Mouse (Mus musculus) urinary bladder, adult 2 months (tissue): ENCODE data around the gene Vwa7. TPM values are rescaled to one million over a fixed set of nuclear protein-coding genes. Genes with fewer than 3 reads are reported as not detected.

Experiments
- DNase-seq: peaks from one replicate; pipeline ENCODE4 v3.0.0; 2022; ENCODE audit warnings: low spot score
- polyA plus RNA-seq: library from polyadenylated mRNA; depleted of rRNA; stranded (reverse); fragments of >200 nt; gene quantifications from 2 replicates; pipeline ENCODE4 v1.2.3, GENCODE M21; 2012

The Vwa7 gene
- polyA plus RNA-seq, 1 experiment: 6.1 TPM

- DNase-seq: no peak
These were observed 29.7 kb downstream of the Vwa7 start for GRCm38 (mm10) chr17:35045807-35046680.

- peak; percentile 79 for DNase-seq
These were observed 30.5 kb downstream of the Vwa7 start, which contains the start of gene Msh5 for GRCm38 (mm10) chr17:35046681-35047455. Gene Msh5, minus strand, starts transcription at chr17:35046745.

- no peak for DNase-seq
These were observed 31.3 kb downstream of the Vwa7 start for GRCm38 (mm10) chr17:35047688-35048087.

- DNase-seq: no peak
These were observed 32.0 kb downstream of the Vwa7 start for GRCm38 (mm10) chr17:35048149-35048931.

- no peak for DNase-seq
These were observed 32.6 kb downstream of the Vwa7 start for GRCm38 (mm10) chr17:35048932-35049440.

GRCm38 (mm10) chr17:35049561-35050016 lies 33.2 kb downstream of the Vwa7 start, which contains the start of gene Clic1:
Gene Clic1, plus strand, starts transcription at chr17:35049966.
- no peak for DNase-seq

DNA sequence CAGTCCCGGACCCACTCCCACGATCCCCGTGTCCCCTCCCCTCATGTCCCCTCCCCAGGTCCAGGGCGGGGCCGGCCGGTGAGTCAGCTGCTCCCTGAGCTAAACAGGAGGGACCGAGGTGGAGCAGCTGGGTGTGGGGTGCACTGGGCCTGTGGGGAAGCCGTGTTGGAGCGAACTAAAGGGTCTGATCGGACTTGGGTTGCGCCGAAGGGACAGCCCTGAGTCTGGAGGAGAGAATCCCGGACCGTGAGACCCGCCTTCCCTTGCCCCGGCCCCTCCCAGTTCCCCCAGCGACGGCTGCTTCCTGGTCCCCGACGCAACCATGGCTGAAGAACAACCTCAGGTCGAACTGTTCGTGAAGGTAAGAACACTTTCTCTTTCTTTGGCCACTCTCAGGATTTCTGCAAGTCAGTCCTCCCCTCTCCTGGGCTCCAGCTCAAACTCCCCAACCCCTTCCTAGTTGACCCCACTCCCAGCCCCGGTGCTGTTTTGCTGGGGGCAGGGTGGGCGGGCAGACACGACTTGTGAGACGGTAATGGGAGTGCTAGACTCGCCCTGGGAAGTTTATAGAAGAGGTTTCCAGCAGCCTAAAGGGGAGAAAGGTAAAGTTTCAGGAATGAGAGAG lies 33.9 kb downstream of the Vwa7 start:
- peak; percentile 63 for DNase-seq

GRCm38 (mm10) chr17:35051156-35052086 lies 35.0 kb downstream of the Vwa7 start:
- no peak for DNase-seq

DNA sequence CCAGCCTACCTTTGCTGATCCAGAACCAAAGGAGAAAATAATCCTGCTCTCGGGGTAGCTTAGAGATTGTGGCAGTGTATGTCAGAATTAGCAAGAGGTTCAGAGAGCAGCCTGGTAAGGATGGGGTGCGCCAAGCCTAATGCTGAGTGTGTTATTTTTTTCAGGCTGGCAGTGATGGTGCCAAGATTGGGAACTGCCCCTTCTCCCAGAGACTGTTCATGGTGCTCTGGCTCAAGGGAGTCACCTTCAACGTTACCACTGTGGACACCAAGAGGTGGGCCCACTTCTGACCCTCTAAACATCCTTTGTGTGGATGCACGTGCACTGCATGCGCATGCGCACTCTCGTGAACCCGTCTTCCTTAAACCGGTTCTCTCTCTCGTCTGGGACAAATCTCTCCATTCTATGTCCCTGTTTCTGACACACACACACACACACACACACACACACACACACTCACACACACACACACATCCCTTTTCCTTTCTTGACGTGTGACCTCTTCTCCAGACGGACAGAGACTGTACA lies 36.0 kb downstream of the Vwa7 start:
- no peak for DNase-seq

- DNase-seq: no peak
These were observed 39.5 kb downstream of the Vwa7 start for GRCm38 (mm10) chr17:35055691-35056495.

DNA sequence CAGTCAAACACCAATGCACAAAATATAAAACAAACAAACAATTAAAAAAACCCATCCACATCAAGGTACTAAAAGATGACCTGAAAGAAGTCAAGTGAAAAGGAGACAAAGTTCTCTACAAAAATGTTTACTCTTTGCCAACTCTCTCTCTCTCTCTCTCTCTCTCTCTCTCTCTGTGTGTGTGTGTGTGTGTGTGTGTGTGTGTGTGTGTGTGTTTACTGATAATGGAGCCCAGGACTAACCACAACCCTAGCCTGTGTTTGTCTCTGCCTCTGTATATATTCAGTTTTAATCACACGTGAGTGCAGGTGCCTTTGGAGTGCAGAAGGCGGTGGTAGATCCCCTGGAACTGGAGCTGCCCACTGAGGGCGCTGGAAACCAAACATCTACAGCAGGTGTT lies 40.7 kb downstream of the Vwa7 start:
- no peak for DNase-seq

DNA sequence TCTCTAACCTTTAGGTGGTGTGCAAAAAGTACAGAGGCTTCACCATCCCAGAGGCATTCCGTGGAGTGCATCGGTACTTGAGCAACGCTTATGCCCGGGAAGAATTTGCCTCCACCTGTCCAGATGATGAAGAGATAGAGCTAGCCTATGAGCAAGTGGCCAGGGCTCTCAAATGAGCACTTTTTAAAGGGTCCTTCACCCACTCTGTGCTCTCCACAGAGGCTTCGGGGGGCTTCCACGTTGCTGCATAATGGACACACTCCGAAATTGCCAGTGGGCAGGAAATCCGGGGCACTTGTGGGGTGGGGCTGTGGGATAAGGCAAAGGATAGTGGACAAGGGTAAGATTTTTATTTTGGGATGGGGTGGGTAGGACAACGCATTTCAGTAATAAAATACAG lies 41.9 kb downstream of the Vwa7 start:
- no peak for DNase-seq

- peak; percentile 67 for DNase-seq
These were observed 42.8 kb downstream of the Vwa7 start, which contains the start of gene Ddah2 for GRCm38 (mm10) chr17:35058911-35059892. Gene Ddah2, plus strand, starts transcription at chr17:35059035.

DNA sequence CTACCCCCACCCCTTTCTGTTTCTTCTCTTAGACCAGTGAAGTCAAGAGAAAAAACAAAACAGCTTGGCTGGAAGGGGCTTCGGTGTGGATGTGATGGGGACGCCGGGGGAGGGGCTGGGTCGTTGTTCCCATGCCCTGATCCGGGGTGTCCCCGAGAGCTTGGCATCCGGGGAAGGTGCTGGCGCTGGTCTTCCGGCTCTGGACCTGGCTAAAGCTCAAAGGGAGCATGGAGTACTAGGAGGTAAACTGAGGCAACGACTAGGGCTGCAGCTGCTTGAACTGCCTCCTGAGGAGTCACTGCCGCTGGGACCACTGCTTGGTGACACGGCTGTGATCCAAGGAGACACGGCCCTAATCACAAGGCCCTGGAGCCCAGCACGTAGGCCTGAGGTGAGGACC lies 43.7 kb downstream of the Vwa7 start:
- DNase-seq: no peak

DNA sequence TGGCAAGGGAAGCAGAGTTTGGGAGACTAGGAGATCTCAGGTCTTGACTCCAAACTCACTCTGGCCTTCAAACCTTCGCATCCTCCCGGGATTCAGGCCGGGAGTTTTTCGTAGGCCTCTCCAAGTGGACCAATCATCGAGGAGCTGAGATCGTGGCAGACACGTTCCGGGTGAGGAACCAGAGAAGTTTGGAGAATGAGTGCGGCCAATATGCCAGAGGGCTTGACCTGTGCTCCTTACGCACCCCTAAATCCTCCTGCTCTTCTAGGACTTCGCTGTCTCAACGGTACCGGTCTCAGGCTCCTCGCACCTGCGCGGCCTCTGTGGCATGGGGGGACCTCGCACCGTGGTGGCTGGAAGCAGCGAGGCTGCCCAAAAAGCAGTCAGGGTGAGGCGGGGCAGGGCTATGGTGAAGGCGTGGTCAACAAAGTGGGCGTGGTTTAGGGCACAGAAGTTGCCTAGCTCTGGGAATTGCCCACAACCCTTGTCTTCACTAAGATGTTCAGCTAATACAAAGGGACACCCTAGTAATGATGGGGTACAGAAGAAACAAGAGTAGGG lies 44.4 kb downstream of the Vwa7 start:
- DNase-seq: no peak

DNA sequence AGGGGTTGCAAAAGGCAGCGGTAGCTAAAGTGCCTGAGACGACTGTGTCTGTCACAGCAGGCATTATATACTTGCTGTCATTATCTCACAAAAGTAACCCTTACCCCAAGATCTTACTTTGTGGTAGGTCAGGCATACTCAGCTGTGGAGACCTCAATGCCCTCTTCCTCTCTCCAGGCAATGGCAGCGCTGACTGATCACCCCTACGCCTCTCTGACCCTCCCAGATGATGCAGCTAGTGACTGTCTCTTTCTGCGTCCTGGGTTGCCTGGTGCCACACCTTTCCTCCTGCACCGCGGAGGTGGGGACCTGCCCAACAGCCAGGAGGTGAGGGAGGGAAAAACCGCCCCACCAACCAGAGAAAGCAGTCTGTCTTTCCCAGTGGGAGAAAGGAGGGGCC lies 44.9 kb downstream of the Vwa7 start:
- no peak for DNase-seq

DNA sequence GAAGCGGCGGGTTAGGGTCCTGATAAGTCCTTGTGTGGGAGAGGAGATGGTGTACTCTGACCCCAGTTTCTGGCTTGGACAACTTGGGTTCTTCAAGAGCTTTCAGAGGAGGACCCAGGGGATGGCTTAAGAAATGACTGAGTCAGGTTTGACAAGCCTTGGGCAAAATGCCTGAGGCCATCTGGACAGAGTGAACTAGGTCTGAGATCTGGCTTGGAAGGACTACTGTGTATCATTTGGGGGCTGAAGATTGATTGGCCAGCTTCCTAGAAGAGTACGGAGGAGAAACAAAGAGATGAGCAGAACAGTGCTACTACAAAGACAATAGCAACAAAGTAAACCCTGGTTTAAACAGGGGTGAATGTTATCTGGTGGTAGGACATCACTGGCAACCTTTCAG lies 47.1 kb downstream of the Vwa7 start:
- no peak for DNase-seq
